Mouse (Mus musculus): ENCODE results near the gene Dek.

DNA sequence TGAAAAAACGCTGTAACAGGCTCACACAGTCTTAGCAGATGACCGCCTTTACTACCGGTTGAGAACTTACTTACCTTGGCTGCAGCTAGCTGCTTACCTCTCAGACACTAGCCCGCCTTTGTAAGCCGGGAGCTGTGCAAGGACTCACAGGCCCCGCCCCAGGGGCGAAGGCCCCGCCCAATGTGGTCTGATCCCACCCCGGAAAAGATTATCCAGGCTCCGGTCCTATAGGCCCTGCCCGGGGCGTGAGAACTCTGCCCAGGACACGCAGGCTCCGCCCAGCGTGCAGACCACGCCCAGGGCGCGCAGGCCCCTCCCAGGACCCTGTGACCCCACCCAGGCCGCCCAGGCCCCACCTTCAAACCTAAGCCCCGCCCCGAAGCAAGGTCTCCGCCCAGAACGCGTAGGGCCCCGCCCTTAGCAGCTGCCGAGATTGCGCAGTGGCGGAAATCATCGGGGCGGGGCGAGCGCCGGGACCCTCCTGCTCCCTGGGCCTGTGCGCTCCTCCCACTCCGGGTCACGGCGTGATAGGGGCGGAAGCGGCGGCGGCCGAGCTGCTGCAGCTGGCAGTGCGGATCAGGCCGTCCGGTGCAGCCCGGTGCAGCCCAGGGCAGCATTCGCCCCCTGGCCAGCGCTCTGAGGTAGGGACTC is 62.8 kb downstream of the Dek start, which contains the start of gene Kdm1b:
- TF ChIP-seq CTCF (IDR thresholded peaks at IDR 0.05) (no peak), POLR2A (IDR thresholded peaks at IDR 0.05; ENCODE audit: insufficient read depth, low read depth, low read length) (peak; percentile 85)

Measured in heart, adult 2 months (tissue).